Mouse (Mus musculus): ENCODE data around the gene Mob4. TPM values are rescaled to one million over a fixed set of nuclear protein-coding genes. Genes with fewer than 3 reads are reported as not detected.

Mob4 gene
- polyA plus RNA-seq (2014; fragmentation: Nextera tagmentation; extraction: Ambion mirVana) = 183 and 196 TPM in 2 replicates

- ATAC-seq (ENCODE audit: low FRiP score, low TSS enrichment) (peak; percentile 97), DNase-seq (peak; percentile 98)
- H3K27me3 ChIP-seq (ENCODE audit: control insufficient read depth, insufficient read depth, low read length) = no peaks in the 10 kb centered on the region
- peak within 1 kb of the TSS; percentile 79 for H3K4me2 ChIP-seq (ENCODE audit: low read length)
- peak within 1 kb of the TSS; percentile 99 for H3K4me3 ChIP-seq (replicated peaks; ENCODE audit: low read depth, low read length)
- peaks cover 25% of the 10 kb centered on the region for H3K4me1 ChIP-seq (ENCODE audit: control insufficient read depth, insufficient read depth, low read length)
- peak within 1 kb of the TSS; percentile 98 for H3K27ac ChIP-seq (replicated peaks; ENCODE audit: low read depth, low read length)
- H3K9me3 ChIP-seq (ENCODE audit: control insufficient read depth, low read length) = no peaks in the 10 kb centered on the region
- H3K36me3 ChIP-seq (ENCODE audit: control insufficient read depth, insufficient read depth, low read length) = no peaks in the 10 kb centered on the region
- under 1% methylated on average over 41 of the region's 42 CpGs for WGBS
- H3K9ac ChIP-seq (replicated peaks; ENCODE audit: low read length) = peak within 1 kb of the TSS; percentile 97
Measured at GRCm38 (mm10) chr1:55130943-55131401, at the start of gene Mob4. TSS of gene Mob4 (plus strand) at chr1:55131231.

DNA sequence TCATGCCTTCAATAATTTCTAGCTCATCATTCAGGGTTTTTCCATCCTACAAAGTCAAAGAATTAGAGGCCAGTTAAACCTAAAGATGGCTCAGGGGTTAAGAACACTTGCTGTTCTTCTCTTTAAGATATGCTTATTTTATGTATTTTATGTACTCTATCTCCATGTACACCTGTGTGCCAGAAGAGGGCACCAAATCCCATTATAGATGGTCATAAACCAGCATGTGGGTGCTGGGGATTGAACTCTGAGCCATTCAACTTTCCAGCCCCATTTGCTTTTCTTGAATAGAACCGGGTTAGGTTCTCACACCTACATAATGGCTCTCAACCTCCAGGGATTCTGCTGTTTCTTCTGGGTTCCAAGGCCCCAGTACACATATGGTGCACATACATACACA, 48.9 kb upstream of the Mob4 start:
- Histone ChIP-seq H3K9me3 (ENCODE audit: control insufficient read depth, low read length) (no peaks in the 10 kb centered on the region), H3K4me1 (ENCODE audit: control insufficient read depth, insufficient read depth, low read length) (peaks cover 16% of the 10 kb centered on the region), H3K27ac (replicated peaks; ENCODE audit: low read depth, low read length) (no peak overlapping the region), H3K27me3 (ENCODE audit: control insufficient read depth, insufficient read depth, low read length) (no peaks in the 10 kb centered on the region), H3K4me2 (ENCODE audit: low read length) (no peak overlapping the region), H3K4me3 (replicated peaks; ENCODE audit: low read depth, low read length) (no peak overlapping the region), H3K36me3 (ENCODE audit: control insufficient read depth, insufficient read depth, low read length) (peaks cover 81% of the 10 kb centered on the region), H3K9ac (replicated peaks; ENCODE audit: low read length) (no peak overlapping the region)
- 86% methylated on average over 1 of the region's 1 CpGs for WGBS
- ATAC-seq (ENCODE audit: low FRiP score, low TSS enrichment) = no peak
- peak; percentile 6 for DNase-seq

GRCm38 (mm10) chr1:55085781-55086366, 45.2 kb upstream of the Mob4 start:
- H3K9me3 ChIP-seq (ENCODE audit: control insufficient read depth, low read length) = no peaks in the 10 kb centered on the region
- peaks cover 51% of the 10 kb centered on the region for H3K36me3 ChIP-seq (ENCODE audit: control insufficient read depth, insufficient read depth, low read length)
- H3K27me3 ChIP-seq (ENCODE audit: control insufficient read depth, insufficient read depth, low read length) = no peaks in the 10 kb centered on the region
- ATAC-seq (ENCODE audit: low FRiP score, low TSS enrichment) (no peak), DNase-seq (no peak)
- H3K4me1 ChIP-seq (ENCODE audit: control insufficient read depth, insufficient read depth, low read length) = peaks cover 19% of the 10 kb centered on the region
- WGBS = 63% methylated on average over 7 of the region's 7 CpGs
- H3K9ac ChIP-seq (replicated peaks; ENCODE audit: low read length) = no peak overlapping the region
- H3K4me2 ChIP-seq (ENCODE audit: low read length) = peak overlapping the region; percentile 94
- H3K4me3 ChIP-seq (replicated peaks; ENCODE audit: low read depth, low read length) = peak overlapping the region; percentile 92
- no peak overlapping the region for H3K27ac ChIP-seq (replicated peaks; ENCODE audit: low read depth, low read length)

- 2% methylated on average over 13 of the region's 13 CpGs for WGBS
Measured at GRCm38 (mm10) chr1:55086868-55087400, 44.1 kb upstream of the Mob4 start.

GRCm38 (mm10) chr1:55087401-55087904, 43.6 kb upstream of the Mob4 start:
- Histone ChIP-seq H3K27ac (replicated peaks; ENCODE audit: low read depth, low read length) (peak overlapping the region; percentile 94), H3K36me3 (ENCODE audit: control insufficient read depth, insufficient read depth, low read length) (peaks cover 49% of the 10 kb centered on the region), H3K9ac (replicated peaks; ENCODE audit: low read length) (peak overlapping the region; percentile 84), H3K9me3 (ENCODE audit: control insufficient read depth, low read length) (no peaks in the 10 kb centered on the region), H3K4me1 (ENCODE audit: control insufficient read depth, insufficient read depth, low read length) (peaks cover 19% of the 10 kb centered on the region), H3K4me2 (ENCODE audit: low read length) (peak overlapping the region; percentile 94), H3K27me3 (ENCODE audit: control insufficient read depth, insufficient read depth, low read length) (no peaks in the 10 kb centered on the region), H3K4me3 (replicated peaks; ENCODE audit: low read depth, low read length) (peak overlapping the region; percentile 92)
- ATAC-seq (ENCODE audit: low FRiP score, low TSS enrichment) (peak; percentile 65), DNase-seq (no peak)
- under 1% methylated on average over 49 of the region's 57 CpGs for WGBS

More at GRCm38 (mm10) chr1:55086868-55087400, 44.1 kb upstream of the Mob4 start:
- Histone ChIP-seq H3K36me3 (ENCODE audit: control insufficient read depth, insufficient read depth, low read length) (peaks cover 50% of the 10 kb centered on the region), H3K4me1 (ENCODE audit: control insufficient read depth, insufficient read depth, low read length) (peaks cover 19% of the 10 kb centered on the region), H3K4me3 (replicated peaks; ENCODE audit: low read depth, low read length) (peak overlapping the region; percentile 92), H3K27me3 (ENCODE audit: control insufficient read depth, insufficient read depth, low read length) (no peaks in the 10 kb centered on the region), H3K27ac (replicated peaks; ENCODE audit: low read depth, low read length) (peak overlapping the region; percentile 94), H3K9me3 (ENCODE audit: control insufficient read depth, low read length) (no peaks in the 10 kb centered on the region), H3K9ac (replicated peaks; ENCODE audit: low read length) (peak overlapping the region; percentile 84), H3K4me2 (ENCODE audit: low read length) (peak overlapping the region; percentile 94)
- ATAC-seq (ENCODE audit: low FRiP score, low TSS enrichment) (no peak), DNase-seq (peak; percentile 47)

GRCm38 (mm10) chr1:55087932-55088610, 43.0 kb upstream of the Mob4 start, which contains the start of the genes Hspe1 and Hspd1:
TSS of gene Hspe1 (plus strand) at chr1:55088132.
TSS of gene Hspd1 (minus strand) at chr1:55088243.
- Histone ChIP-seq H3K4me2 (ENCODE audit: low read length) (peak within 1 kb of the TSS; percentile 94), H3K9ac (replicated peaks; ENCODE audit: low read length) (peak within 1 kb of the TSS; percentile 84), H3K27ac (replicated peaks; ENCODE audit: low read depth, low read length) (peak within 1 kb of the TSS; percentile 94), H3K27me3 (ENCODE audit: control insufficient read depth, insufficient read depth, low read length) (no peaks in the 10 kb centered on the region), H3K4me1 (ENCODE audit: control insufficient read depth, insufficient read depth, low read length) (peaks cover 19% of the 10 kb centered on the region), H3K9me3 (ENCODE audit: control insufficient read depth, low read length) (no peaks in the 10 kb centered on the region), H3K4me3 (replicated peaks; ENCODE audit: low read depth, low read length) (peak within 1 kb of the TSS; percentile 92), H3K36me3 (ENCODE audit: control insufficient read depth, insufficient read depth, low read length) (peaks cover 48% of the 10 kb centered on the region)
- WGBS = under 1% methylated on average over 74 of the region's 76 CpGs
- ATAC-seq (ENCODE audit: low FRiP score, low TSS enrichment) (peak; percentile 94), DNase-seq (peak; percentile 99)

GRCm38 (mm10) chr1:55088611-55089497, 42.2 kb upstream of the Mob4 start:
- DNase-seq (no peak), ATAC-seq (ENCODE audit: low FRiP score, low TSS enrichment) (no peak)
- H3K36me3 ChIP-seq (ENCODE audit: control insufficient read depth, insufficient read depth, low read length) = peaks cover 44% of the 10 kb centered on the region

DNA sequence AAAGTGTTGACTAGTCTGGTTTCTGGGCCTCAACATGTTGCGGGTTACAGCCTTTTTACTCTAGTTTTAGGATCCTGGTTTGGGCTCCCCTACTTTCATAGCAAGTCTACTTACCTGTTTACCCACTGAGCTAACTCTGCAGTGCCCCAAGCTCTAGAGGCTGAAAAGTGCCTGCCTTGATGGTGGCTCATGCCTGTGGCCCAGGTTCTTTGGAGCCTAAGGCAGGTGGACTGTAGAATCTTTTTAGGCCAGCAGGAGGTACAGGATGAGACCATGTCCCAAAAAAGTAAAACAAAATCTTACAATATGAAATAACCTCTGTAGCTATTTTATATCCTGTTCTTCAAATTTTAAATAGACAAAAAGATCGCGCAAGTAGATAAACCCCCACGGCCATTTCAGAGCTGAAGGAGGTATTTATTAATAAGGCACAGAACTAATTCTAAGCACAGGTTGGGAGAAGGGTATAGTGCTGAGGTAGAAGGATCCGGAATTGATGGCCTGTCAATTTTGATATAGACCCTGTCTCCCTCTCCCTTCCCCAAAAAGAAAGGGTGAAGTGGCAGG, 41.5 kb upstream of the Mob4 start:
- Histone ChIP-seq H3K4me1 (ENCODE audit: control insufficient read depth, insufficient read depth, low read length) (peaks cover 19% of the 10 kb centered on the region), H3K4me3 (replicated peaks; ENCODE audit: low read depth, low read length) (peak overlapping the region; percentile 92; the same call in 1 of the 2 replicates), H3K9me3 (ENCODE audit: control insufficient read depth, low read length) (no peaks in the 10 kb centered on the region), H3K27ac (replicated peaks; ENCODE audit: low read depth, low read length) (no peak overlapping the region), H3K36me3 (ENCODE audit: control insufficient read depth, insufficient read depth, low read length) (peaks cover 39% of the 10 kb centered on the region), H3K27me3 (ENCODE audit: control insufficient read depth, insufficient read depth, low read length) (no peaks in the 10 kb centered on the region), H3K9ac (replicated peaks; ENCODE audit: low read length) (no peak overlapping the region), H3K4me2 (ENCODE audit: low read length) (peak overlapping the region; percentile 85)
- no peak for DNase-seq
- ATAC-seq (ENCODE audit: low FRiP score, low TSS enrichment) = no peak
- WGBS = 90% methylated on average over 5 of the region's 5 CpGs

More at GRCm38 (mm10) chr1:55088611-55089497, 42.2 kb upstream of the Mob4 start:
- H3K9ac ChIP-seq (replicated peaks; ENCODE audit: low read length) = peak overlapping the region; percentile 84
- WGBS = 10% methylated on average over 16 of the region's 16 CpGs
- H3K9me3 ChIP-seq (ENCODE audit: control insufficient read depth, low read length) = no peaks in the 10 kb centered on the region
- peak overlapping the region; percentile 85 for H3K4me2 ChIP-seq (ENCODE audit: low read length)
- peak overlapping the region; percentile 92 for H3K4me3 ChIP-seq (replicated peaks; ENCODE audit: low read depth, low read length)
- H3K4me1 ChIP-seq (ENCODE audit: control insufficient read depth, insufficient read depth, low read length) = peaks cover 19% of the 10 kb centered on the region
- no peaks in the 10 kb centered on the region for H3K27me3 ChIP-seq (ENCODE audit: control insufficient read depth, insufficient read depth, low read length)
- H3K27ac ChIP-seq (replicated peaks; ENCODE audit: low read depth, low read length) = peak overlapping the region; percentile 94

Data from midbrain, embryonic 14.5 days (tissue).